Comparison of ENCODE assay signal across 12 mouse cellular contexts in genomic region chr6:77462737-77463136, GRCm38 (mm10).
A peak's percentile ranks its signal among the peaks of the same experiment; 100 is the strongest.
DNase-seq lines count a peak whose midpoint lies in the region; ATAC-seq lines count a peak whose summit lies in the region.
"Had no signal": no experiment of that assay in that cellular context is flagged by ENCODE, and none has a peak within 500 bp of the region (broad histone marks: within the 10 kb centered on the region; RNA-seq: fewer than 3 reads in every experiment).

No protein-coding gene starts in this region.

- no peaks in the 10 kb centered on the region for H3K36me3 ChIP-seq in forebrain, embryonic 15.5 days
- H3K36me3 ChIP-seq in forebrain, embryonic 13.5 days (ENCODE audit: poor library complexity, severe bottlenecking): no peaks in the 10 kb centered on the region
- no peaks in the 10 kb centered on the region for H3K36me3 ChIP-seq in kidney, embryonic 15.5 days
- H3K36me3 ChIP-seq: hindbrain, embryonic 10.5 days had no signal

- H3K4me3 ChIP-seq in forebrain, embryonic 15.5 days: no peak overlapping the region
- no peak overlapping the region for H3K4me3 ChIP-seq in forebrain, embryonic 13.5 days
- H3K4me3 ChIP-seq in kidney, embryonic 15.5 days (replicated peaks): no peak overlapping the region
- no peak overlapping the region for H3K4me3 ChIP-seq in brown adipose tissue, adult 24 weeks (ENCODE audit: insufficient read depth, low read depth, low read length)
- H3K4me3 ChIP-seq: hindbrain, embryonic 10.5 days; megakaryocyte, embryonic 14.5 days had no signal

- peaks cover 6% of the 10 kb centered on the region; the same call in 1 of the 2 replicates for H3K4me1 ChIP-seq in forebrain, embryonic 15.5 days
- H3K4me1 ChIP-seq in forebrain, embryonic 13.5 days: peaks cover 9% of the 10 kb centered on the region
- H3K4me1 ChIP-seq in kidney, embryonic 15.5 days: no peaks in the 10 kb centered on the region
- no peaks in the 10 kb centered on the region; the same call in 1 of the 2 replicates for H3K4me1 ChIP-seq in brown adipose tissue, adult 24 weeks (ENCODE audit: control insufficient read depth, insufficient read depth, insufficient read length, low read length)
- H3K4me1 ChIP-seq: hindbrain, embryonic 10.5 days; megakaryocyte, embryonic 14.5 days had no signal

- peak; percentile 18 for DNase-seq in kidney, adult 9 months
- DNase-seq in Muller cell, postnatal 12 days (ENCODE audit: inconsistent ontology term): peak; percentile 22
- DNase-seq in embryo, embryonic 11 days: no peak
- DNase-seq: right cerebral cortex, postnatal 25 days had no signal

- no peak overlapping the region for H3K27ac ChIP-seq in forebrain, embryonic 15.5 days (replicated peaks)
- no peak overlapping the region for H3K27ac ChIP-seq in forebrain, embryonic 13.5 days
- no peak overlapping the region for H3K27ac ChIP-seq in kidney, embryonic 15.5 days
- 0 out of 2 replicates have a peak overlapping the region, but pooled peaks have one; percentile 1 for H3K27ac ChIP-seq in brown adipose tissue, adult 24 weeks (replicated peaks; ENCODE audit: low read depth, low read length)
- H3K27ac ChIP-seq: hindbrain, embryonic 10.5 days; liver, embryonic 14.5 days had no signal

- ATAC-seq in forebrain, embryonic 15.5 days (replicated peaks): peak; percentile 38; the same call in 1 of the 2 replicates
- ATAC-seq in forebrain, embryonic 13.5 days: no peak
- no peak for ATAC-seq in kidney, embryonic 15.5 days (replicated peaks; ENCODE audit: low FRiP score)
- ATAC-seq: activated CD4-positive, CD25-positive, alpha-beta regulatory T cell, adult 4 months had no signal

- no peak overlapping the region for H3K4me2 ChIP-seq in forebrain, embryonic 15.5 days (replicated peaks)
- H3K4me2 ChIP-seq in forebrain, embryonic 13.5 days: no peak overlapping the region
- H3K4me2 ChIP-seq in kidney, embryonic 15.5 days: no peak overlapping the region

- no peaks in the 10 kb centered on the region for H3K9me3 ChIP-seq in forebrain, embryonic 15.5 days
- H3K9me3 ChIP-seq in forebrain, embryonic 13.5 days (replicated peaks): no peaks in the 10 kb centered on the region
- H3K9me3 ChIP-seq in kidney, embryonic 15.5 days (replicated peaks): no peaks in the 10 kb centered on the region
- H3K9me3 ChIP-seq: hindbrain, embryonic 10.5 days had no signal

- H3K27me3 ChIP-seq in forebrain, embryonic 15.5 days: no peaks in the 10 kb centered on the region
- no peaks in the 10 kb centered on the region for H3K27me3 ChIP-seq in forebrain, embryonic 13.5 days
- H3K27me3 ChIP-seq in kidney, embryonic 15.5 days: no peaks in the 10 kb centered on the region
- H3K27me3 ChIP-seq: megakaryocyte, embryonic 14.5 days had no signal

- WGBS in forebrain, embryonic 15.5 days: 23% methylated on average over 1 of the region's 1 CpGs
- WGBS in forebrain, embryonic 13.5 days: 22% methylated on average over 1 of the region's 1 CpGs
- 6% methylated on average over 1 of the region's 1 CpGs for WGBS in kidney, embryonic 15.5 days

- H3K9ac ChIP-seq in forebrain, embryonic 15.5 days (replicated peaks): no peak overlapping the region
- H3K9ac ChIP-seq in forebrain, embryonic 13.5 days: no peak overlapping the region
- no peak overlapping the region for H3K9ac ChIP-seq in kidney, embryonic 15.5 days
- H3K9ac ChIP-seq: liver, embryonic 14.5 days had no signal
